Mouse (Mus musculus) heart, adult 2 months (tissue): ENCODE data around the gene Mycl.

Experiments used
- CTCF ChIP-seq: fragments of 200-600 bp; IDR thresholded peaks from 2 replicates; pipeline ENCODE4 v1.8.1; 2022; ENCODE audit warnings: antibody characterized with exemption, mild to moderate bottlenecking, moderate library complexity
- EP300 ChIP-seq: fragments of 200-500 bp; IDR thresholded peaks from 2 replicates; pipeline ENCODE4 v1.6.1; 2011; ENCODE audit warnings: low read depth, low read length, control low read depth; ENCODE audit not compliant: insufficient read depth
- POLR2A ChIP-seq: fragments of 200-500 bp; IDR thresholded peaks from 2 replicates; pipeline ENCODE4 v1.6.1; 2011; ENCODE audit warnings: mild to moderate bottlenecking, low read depth, low read length, control low read depth; ENCODE audit not compliant: insufficient read depth

DNA sequence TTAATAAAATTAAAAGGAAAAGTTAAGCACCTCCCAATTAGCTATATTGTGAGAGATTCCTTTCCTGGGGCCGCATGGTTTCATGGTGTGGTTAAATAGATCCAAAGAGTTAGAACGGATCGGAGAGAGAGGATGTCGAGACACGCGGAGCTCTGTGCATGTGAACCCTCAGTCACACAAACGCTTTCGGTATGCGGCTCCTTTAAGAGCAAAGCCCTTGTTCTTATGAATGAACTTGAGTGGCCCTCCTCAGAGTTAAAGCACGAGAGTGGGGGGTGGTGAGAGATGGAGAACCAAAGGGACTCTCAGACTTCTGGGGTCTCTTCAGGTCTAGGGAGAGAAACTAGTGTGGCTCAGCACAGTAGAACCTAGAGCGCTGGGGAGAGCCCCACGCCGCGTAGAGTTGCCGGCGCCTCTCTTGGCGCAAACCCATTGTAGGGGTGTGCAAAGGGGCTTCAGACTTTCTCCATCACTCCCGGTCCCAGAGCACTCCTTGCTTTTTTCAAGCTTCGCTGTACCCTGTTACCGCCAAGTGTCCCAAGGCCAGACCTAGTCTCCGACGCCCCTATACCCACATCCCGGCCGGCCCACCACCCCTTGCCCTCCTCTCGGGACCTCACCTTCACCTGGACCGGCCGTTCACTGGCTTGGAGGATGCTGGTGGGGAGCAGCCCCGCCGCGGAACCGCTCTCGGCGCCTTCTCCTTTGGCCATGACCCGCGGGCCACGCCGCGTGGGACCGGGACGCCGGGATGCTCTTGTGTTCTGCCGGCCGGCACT lies 34.9 kb upstream of the Mycl start:
- no peak for TF ChIP-seq CTCF
- no peak for TF ChIP-seq POLR2A
- TF ChIP-seq EP300 = no peak
